ENCODE assay signal across 11 mouse cellular contexts in genomic region chr16:96376342-96376741, GRCm38 (mm10).
DNase-seq lines count a peak whose midpoint lies in the region; ATAC-seq lines count a peak whose summit lies in the region.
"Had no signal": no experiment of that assay in that cellular context is flagged by ENCODE, and none has a peak within 500 bp of the region (broad histone marks: within the 10 kb centered on the region; RNA-seq: fewer than 3 reads in every experiment).

No protein-coding gene starts in this region.

- H3K9ac ChIP-seq in hindbrain, embryonic 11.5 days (ENCODE audit: low read depth, low read length): no peak overlapping the region
- no peak overlapping the region for H3K9ac ChIP-seq in hindbrain, embryonic 16.5 days (ENCODE audit: low read depth, low read length)
- H3K9ac ChIP-seq in lung, embryonic 16.5 days (ENCODE audit: low read length): no peak overlapping the region
- no peak overlapping the region for H3K9ac ChIP-seq in forebrain, embryonic 16.5 days (replicated peaks; ENCODE audit: low read depth, low read length)
- H3K9ac ChIP-seq: hindbrain, embryonic 12.5 days had no signal

- no peaks in the 10 kb centered on the region for H3K27me3 ChIP-seq in hindbrain, embryonic 11.5 days (ENCODE audit: control insufficient read depth, insufficient read depth, low read length)
- no peaks in the 10 kb centered on the region for H3K27me3 ChIP-seq in hindbrain, embryonic 16.5 days (replicated peaks; ENCODE audit: control insufficient read depth, insufficient read depth, low read length)
- H3K27me3 ChIP-seq in lung, embryonic 16.5 days (ENCODE audit: control insufficient read depth, insufficient read depth, low read depth, low read length): no peaks in the 10 kb centered on the region
- no peaks in the 10 kb centered on the region for H3K27me3 ChIP-seq in forebrain, embryonic 16.5 days (replicated peaks; ENCODE audit: control insufficient read depth, insufficient read depth, low read length)
- H3K27me3 ChIP-seq: hindbrain, embryonic 12.5 days had no signal

- no peaks in the 10 kb centered on the region for H3K36me3 ChIP-seq in hindbrain, embryonic 11.5 days (ENCODE audit: control insufficient read depth, insufficient read depth, low read length)
- H3K36me3 ChIP-seq in hindbrain, embryonic 16.5 days (ENCODE audit: control insufficient read depth, insufficient read depth, low read length): no peaks in the 10 kb centered on the region
- H3K36me3 ChIP-seq in lung, embryonic 16.5 days (ENCODE audit: control insufficient read depth, insufficient read depth, low read length): no peaks in the 10 kb centered on the region
- H3K36me3 ChIP-seq in forebrain, embryonic 16.5 days (ENCODE audit: control insufficient read depth, insufficient read depth): no peaks in the 10 kb centered on the region
- H3K36me3 ChIP-seq: hindbrain, embryonic 12.5 days had no signal

- DNase-seq in hindbrain, embryonic 11.5 days (ENCODE audit: low spot score): peak; percentile 31
- peak; percentile 44 for DNase-seq in brain, adult 2 months (ENCODE audit: low read depth, low spot score)
- peak; percentile 73 for DNase-seq in kidney, adult 9 months
- DNase-seq in frontal cortex, postnatal 36 days (ENCODE audit: low spot score in 2 of 2): no peak
- DNase-seq in gastrocnemius, postnatal 4 days (ENCODE audit: low spot score in 2 of 2): no peak
- DNase-seq: right cerebral cortex, postnatal 25 days had no signal

- H3K4me3 ChIP-seq in hindbrain, embryonic 11.5 days (ENCODE audit: low read depth, low read length): no peak overlapping the region
- H3K4me3 ChIP-seq in hindbrain, embryonic 16.5 days (ENCODE audit: low read length): no peak overlapping the region
- H3K4me3 ChIP-seq in lung, embryonic 16.5 days (ENCODE audit: low read length): no peak overlapping the region
- H3K4me3 ChIP-seq in forebrain, embryonic 16.5 days (replicated peaks; ENCODE audit: low read length): no peak overlapping the region
- H3K4me3 ChIP-seq: hindbrain, embryonic 12.5 days; megakaryocyte, embryonic 14.5 days had no signal

- 34% methylated on average over 6 of the region's 7 CpGs for WGBS in hindbrain, embryonic 11.5 days
- 24% methylated on average over 7 of the region's 7 CpGs for WGBS in hindbrain, embryonic 16.5 days
- WGBS in lung, embryonic 16.5 days: 8% methylated on average over 7 of the region's 7 CpGs
- WGBS in forebrain, embryonic 16.5 days: 16% methylated on average over 6 of the region's 7 CpGs

- no peak overlapping the region for H3K27ac ChIP-seq in hindbrain, embryonic 11.5 days (ENCODE audit: low read depth, low read length)
- H3K27ac ChIP-seq in hindbrain, embryonic 16.5 days (ENCODE audit: low read depth, low read length): no peak overlapping the region
- no peak overlapping the region for H3K27ac ChIP-seq in lung, embryonic 16.5 days (ENCODE audit: low read length)
- H3K27ac ChIP-seq in forebrain, embryonic 16.5 days (ENCODE audit: low read length): no peak overlapping the region
- H3K27ac ChIP-seq: hindbrain, embryonic 12.5 days had no signal

- H3K9me3 ChIP-seq in hindbrain, embryonic 11.5 days (ENCODE audit: control insufficient read depth, low read length): no peaks in the 10 kb centered on the region
- H3K9me3 ChIP-seq in hindbrain, embryonic 16.5 days (ENCODE audit: control insufficient read depth, low read length): no peaks in the 10 kb centered on the region
- H3K9me3 ChIP-seq in lung, embryonic 16.5 days (ENCODE audit: control insufficient read depth, low read length): no peaks in the 10 kb centered on the region
- H3K9me3 ChIP-seq in forebrain, embryonic 16.5 days (ENCODE audit: control insufficient read depth, low read length): no peaks in the 10 kb centered on the region
- H3K9me3 ChIP-seq: hindbrain, embryonic 12.5 days; megakaryocyte, embryonic 14.5 days had no signal

- H3K4me2 ChIP-seq in hindbrain, embryonic 11.5 days (replicated peaks; ENCODE audit: low read depth, low read length): no peak overlapping the region
- H3K4me2 ChIP-seq in hindbrain, embryonic 16.5 days (ENCODE audit: low read length): no peak overlapping the region
- H3K4me2 ChIP-seq in lung, embryonic 16.5 days (ENCODE audit: low read depth, low read length): no peak overlapping the region
- no peak overlapping the region for H3K4me2 ChIP-seq in forebrain, embryonic 16.5 days (ENCODE audit: low read length)
- H3K4me2 ChIP-seq: hindbrain, embryonic 12.5 days had no signal

- no peak for ATAC-seq in hindbrain, embryonic 11.5 days (ENCODE audit: low FRiP score)
- ATAC-seq in hindbrain, embryonic 16.5 days: no peak
- ATAC-seq in lung, embryonic 16.5 days (ENCODE audit: low read depth): peak; percentile 93
- no peak for ATAC-seq in forebrain, embryonic 16.5 days

- no peaks in the 10 kb centered on the region for H3K4me1 ChIP-seq in hindbrain, embryonic 11.5 days (replicated peaks; ENCODE audit: control insufficient read depth, insufficient read depth, low read length)
- peaks cover 2% of the 10 kb centered on the region; the same call in 1 of the 2 replicates for H3K4me1 ChIP-seq in hindbrain, embryonic 16.5 days (ENCODE audit: control insufficient read depth, insufficient read depth, low read depth, low read length)
- no peaks in the 10 kb centered on the region for H3K4me1 ChIP-seq in lung, embryonic 16.5 days (replicated peaks; ENCODE audit: control insufficient read depth, insufficient read depth, low read length)
- no peaks in the 10 kb centered on the region for H3K4me1 ChIP-seq in forebrain, embryonic 16.5 days (replicated peaks; ENCODE audit: control insufficient read depth, insufficient read depth, low read length)
- H3K4me1 ChIP-seq: hindbrain, embryonic 12.5 days had no signal

Comparison
In these comparisons a context has a peak if more than half of its experiments do, and no peak if none do; other contexts are left out.
1. DNase-seq: peak in hindbrain, embryonic 11.5 days (single experiment), brain, adult 2 months (single experiment) and kidney, adult 9 months (single experiment); none in frontal cortex, postnatal 36 days (0 of 2) and gastrocnemius, postnatal 4 days (0 of 2).